Mouse (Mus musculus) heart, postnatal 0 days (tissue): ENCODE results near the gene Tmed8.

ENCODE experiments used
- CTCF ChIP-seq: IDR thresholded peaks from 2 replicates; pipeline ENCODE4 v1.5.1; 2016; ENCODE audit warnings: antibody characterized with exemption, control low read depth, low read depth
- EP300 ChIP-seq: IDR thresholded peaks from 2 replicates; pipeline ENCODE4 v1.6.1; 2016; ENCODE audit warnings: antibody characterized with exemption, low read depth

GRCm38 (mm10) chr12:87160310-87160709 lies 39.9 kb downstream of the Tmed8 start:
- TF ChIP-seq CTCF (no peak), EP300 (no peak)
